Mouse (Mus musculus): ENCODE data around the gene Xrcc2. TPM values are rescaled to one million over a fixed set of nuclear protein-coding genes. Genes with fewer than 3 reads are reported as not detected.
"Not testable (repeated sequence)": the region's sequence is repeated elsewhere in the genome, so short reads cannot be mapped to it uniquely, and the experiment has no call there.

Gene Xrcc2
- total RNA-seq (2021): 1 to 10 TPM; 3.4 to 5.0 TPM
- long read RNA-seq, experiment 1, partial matches to known transcripts: 0 of 2 reads
- long read RNA-seq, experiment 1, other reads (novel, unspliced or antisense): 0 of 2 reads
- long read RNA-seq, experiment 2, partial matches to known transcripts: 0 of 1 reads
- long read RNA-seq, experiment 2, other reads (novel, unspliced or antisense): 0 of 1 reads

- DNase-seq: peak; percentile 94 to 96
Measured at GRCm38 (mm10) chr5:25705567-25706349, at the start of gene Xrcc2. Gene Xrcc2 (minus strand): TSS chr5:25705825.

GRCm38 (mm10) chr5:25754236-25754766 is 48.7 kb upstream of the Xrcc2 start:
- peak; percentile 42 to 45 for DNase-seq

- no peak for DNase-seq
Measured at GRCm38 (mm10) chr5:25753556-25754235, 48.1 kb upstream of the Xrcc2 start.

- peak; percentile 26 to 66 for DNase-seq
Measured at GRCm38 (mm10) chr5:25752862-25753261, 47.2 kb upstream of the Xrcc2 start.

- DNase-seq: peak; percentile 66 to 70
Measured at GRCm38 (mm10) chr5:25751552-25751951, 45.9 kb upstream of the Xrcc2 start.

DNA sequence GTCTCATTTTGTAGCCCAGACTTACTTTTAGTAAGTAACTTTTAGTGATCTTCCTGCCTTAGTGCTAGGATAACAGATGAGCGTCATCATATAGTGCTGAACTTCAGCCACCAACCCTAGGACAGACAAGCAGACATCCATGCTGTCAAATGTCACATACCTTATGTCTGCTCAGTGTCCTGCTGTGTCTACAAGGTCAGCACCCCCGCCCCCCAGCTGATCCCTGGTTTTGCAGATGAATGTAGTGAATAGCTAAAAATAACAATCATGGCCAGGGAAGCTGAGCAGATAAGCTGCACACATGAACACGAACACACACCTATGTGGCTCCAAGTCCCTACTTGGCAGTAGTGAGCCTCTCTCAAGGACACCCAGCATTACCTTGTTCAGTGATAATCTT is 43.0 kb upstream of the Xrcc2 start:
- DNase-seq: peak in 1 of 2 experiments; percentile 6

DNA sequence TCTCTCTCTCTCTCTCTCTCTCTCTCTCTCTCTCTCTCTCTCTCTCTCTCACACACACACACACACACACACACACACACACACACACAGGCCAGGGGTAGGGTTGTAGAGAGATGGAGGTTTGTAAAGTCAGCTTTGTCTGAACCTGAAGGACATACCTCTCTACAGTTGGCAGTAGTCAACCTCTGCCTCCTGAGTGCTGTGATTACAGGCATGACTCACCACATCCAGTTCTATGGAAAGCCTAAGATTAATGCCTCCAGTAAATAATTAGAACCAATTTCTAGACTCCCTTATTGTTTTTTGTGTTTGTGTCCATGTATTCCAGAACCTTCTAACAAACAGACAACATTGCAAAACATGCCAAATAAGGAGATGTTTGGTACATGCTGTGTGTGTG is 42.3 kb upstream of the Xrcc2 start:
- no peak for DNase-seq

GRCm38 (mm10) chr5:25738902-25739301 is 33.3 kb upstream of the Xrcc2 start:
- DNase-seq: not testable (repeated sequence)

DNA sequence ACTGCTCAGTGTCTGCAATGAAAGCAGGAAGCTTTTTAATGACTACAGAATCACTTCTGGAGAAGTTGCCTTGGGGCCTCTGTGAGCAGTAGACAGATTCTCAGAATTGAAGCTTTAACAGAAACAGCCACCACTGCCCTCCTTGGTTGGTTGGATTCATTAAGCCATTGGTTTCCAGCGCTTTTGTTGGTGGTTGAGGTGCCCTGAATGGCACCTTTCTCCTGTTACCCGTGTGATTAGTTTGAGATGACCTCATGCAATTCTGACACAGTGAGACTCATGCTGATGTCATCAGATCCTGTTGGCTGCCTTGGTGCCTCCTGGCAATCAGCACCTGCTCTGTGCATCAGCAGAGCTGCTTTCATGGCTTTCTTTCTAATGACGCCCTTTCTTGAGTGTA is 32.8 kb upstream of the Xrcc2 start:
- DNase-seq: peak in 1 of 2 experiments; percentile 24

GRCm38 (mm10) chr5:25735861-25736260 is 30.2 kb upstream of the Xrcc2 start:
- DNase-seq: no peak

DNA sequence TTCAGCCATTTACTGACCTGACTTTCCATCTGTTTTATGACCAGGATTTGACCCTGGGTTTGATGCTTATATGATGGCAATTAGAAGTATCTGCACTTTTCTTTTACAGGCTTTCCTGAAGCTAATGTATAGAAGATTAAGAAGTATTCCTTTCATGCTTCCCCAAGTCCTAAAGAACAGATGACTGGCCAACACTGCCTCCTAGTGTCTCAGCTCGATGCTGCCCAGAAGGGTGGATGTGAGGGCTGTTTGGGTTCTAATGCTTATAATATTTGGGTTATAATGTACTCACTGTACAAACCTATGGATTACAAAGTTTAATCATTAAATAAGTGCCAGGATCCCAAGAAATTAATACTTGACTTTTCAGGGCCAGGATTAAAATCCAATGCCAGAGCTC is 28.7 kb upstream of the Xrcc2 start:
- DNase-seq: peak; percentile 55 to 56

GRCm38 (mm10) chr5:25724134-25724675 is 18.6 kb upstream of the Xrcc2 start:
- no peak for DNase-seq

GRCm38 (mm10) chr5:25723016-25723415 is 17.4 kb upstream of the Xrcc2 start:
- DNase-seq: no peak

DNA sequence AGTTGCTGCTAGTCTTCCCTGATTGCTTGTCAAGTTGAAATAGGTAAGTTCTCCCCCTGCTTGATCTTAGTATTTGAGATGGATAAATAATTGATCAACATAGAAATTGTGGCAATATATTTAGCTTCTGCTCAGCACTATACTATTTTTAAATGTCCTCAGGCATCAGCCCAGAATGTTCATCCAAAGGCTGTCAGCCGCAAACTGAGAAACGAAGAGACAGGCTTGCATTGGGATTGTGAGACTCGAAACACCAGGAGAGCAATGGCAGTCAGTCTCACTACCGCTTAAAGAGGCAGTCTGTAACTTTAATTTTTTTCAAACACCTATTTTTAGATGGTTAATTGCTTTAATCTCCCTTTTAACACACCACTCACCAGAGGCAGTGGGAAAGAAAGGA is 13.8 kb upstream of the Xrcc2 start:
- DNase-seq: no peak

GRCm38 (mm10) chr5:25713001-25713706 is 7.5 kb upstream of the Xrcc2 start:
- not testable (repeated sequence) for DNase-seq

DNA sequence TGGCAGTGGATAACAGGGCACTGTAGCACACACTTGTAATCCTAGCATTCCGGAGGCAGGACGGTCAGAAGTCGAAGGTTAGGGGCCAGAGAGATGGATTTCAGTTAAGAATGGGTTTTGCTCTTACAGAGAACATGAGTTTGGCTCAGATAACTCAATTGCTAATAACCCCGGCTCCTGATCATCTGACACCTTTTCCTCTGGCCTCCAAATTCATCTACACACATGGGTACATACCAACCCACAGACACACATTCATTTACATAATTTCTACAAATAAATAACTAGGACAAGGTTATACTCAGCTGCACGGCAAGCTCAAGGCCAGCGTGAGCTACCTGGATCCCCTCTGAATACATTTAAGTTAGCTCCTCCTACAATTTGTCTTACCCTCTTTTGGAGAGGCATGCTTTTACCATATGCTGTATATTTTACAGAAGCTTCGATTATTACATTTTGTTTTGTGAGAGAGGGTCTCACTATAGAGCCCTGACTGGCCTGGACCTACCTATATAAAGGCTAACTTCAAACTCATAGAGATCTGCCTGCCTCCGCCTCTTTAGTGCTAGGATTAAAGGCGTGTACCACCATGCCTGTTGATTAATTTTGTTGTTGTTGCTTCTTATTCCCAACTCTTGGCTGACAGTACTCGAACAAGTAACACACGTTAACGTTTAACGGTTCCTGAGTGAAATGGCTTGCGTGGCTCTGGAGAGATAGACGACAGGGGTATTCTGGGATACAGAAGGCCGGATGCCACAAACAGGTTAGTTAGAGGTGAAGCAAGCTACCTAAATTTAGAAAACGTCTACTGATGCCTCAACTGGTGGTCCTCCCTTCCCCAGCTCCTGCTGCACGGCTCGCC is 691 bp downstream of the Xrcc2 start:
- DNase-seq: no peak

GRCm38 (mm10) chr5:25697941-25698340 is 7.7 kb downstream of the Xrcc2 start:
- no peak for DNase-seq

- DNase-seq: peak; percentile 18 to 34
Measured at GRCm38 (mm10) chr5:25696256-25696655, 9.4 kb downstream of the Xrcc2 start.

DNA sequence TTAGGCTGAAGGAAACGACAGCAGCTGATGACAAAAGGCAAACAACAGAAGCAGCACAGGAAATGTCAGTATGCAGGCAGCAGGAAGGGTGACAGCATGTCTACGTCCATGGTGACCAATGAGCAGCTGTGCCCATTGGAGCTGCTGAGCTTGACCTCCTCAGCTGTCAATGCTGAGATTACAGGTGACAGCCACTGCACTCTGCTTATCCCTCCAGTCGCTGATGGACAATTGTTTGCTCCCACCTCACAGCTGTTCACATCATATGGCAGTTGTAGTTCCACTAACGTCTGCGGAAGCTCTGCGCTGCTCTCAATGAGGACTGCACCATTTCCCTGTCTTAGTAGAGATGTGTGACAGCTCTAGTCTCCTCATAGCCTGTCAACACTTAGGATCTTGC is 9.8 kb downstream of the Xrcc2 start:
- DNase-seq: no peak

DNA sequence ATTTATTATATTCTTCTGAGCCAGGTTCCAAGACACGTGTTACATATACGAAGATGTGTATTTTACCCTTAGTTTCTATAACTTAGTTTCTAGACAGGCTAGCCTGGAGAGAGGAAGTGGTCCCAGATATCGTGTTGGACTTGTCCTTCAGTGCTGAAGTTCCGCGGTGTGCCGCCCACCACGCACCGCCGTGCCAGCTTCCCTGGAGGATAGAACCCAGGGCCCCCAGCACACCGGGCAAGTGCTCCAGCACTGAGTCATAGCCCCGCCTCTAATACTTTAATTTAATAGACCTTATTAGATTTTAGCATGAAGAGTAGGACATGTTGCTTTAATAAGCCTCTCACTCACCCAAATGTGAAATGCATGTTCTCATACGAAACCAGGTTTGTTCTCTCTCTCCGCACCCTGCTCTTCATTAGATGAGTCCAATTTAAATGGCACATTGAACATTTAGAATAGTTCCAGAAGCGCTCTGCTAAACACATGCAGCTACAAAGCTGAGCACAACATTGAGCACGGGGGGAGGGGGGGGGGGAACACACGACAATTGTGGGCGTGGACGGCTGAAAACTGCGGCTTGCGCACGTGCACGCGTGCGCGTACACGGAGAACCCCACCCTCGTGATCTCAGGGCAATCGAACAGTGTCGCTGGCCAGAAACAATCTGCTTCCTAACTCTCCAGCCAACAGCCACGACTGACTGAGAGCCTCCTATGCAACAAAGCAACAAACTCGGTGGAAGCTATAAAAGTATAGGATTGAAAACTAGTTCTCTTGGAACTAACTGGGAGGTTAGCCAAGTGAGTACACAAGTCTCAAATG is 33.7 kb downstream of the Xrcc2 start:
- DNase-seq: no peak

Measured in adrenal gland, postnatal 36 days (tissue).